Mouse (Mus musculus) ovary, adult 10 weeks (tissue): ENCODE measurements around the gene Olfr181. TPM values are rescaled to one million over a fixed set of nuclear protein-coding genes. Genes with fewer than 3 reads are reported as not detected.

Source experiments
- polyA plus RNA-seq: library from polyadenylated mRNA; stranded (reverse); fragments of 350-450 nt; fragmentation: Illumina TruSeq; extraction: RNeasy Lipid Tissue Mini Kit (QIAGEN cat#74804); gene quantifications from one replicate; pipeline ENCODE4 v1.2.3, GENCODE M21; 2014

Olfr181 gene
- not detected for polyA plus RNA-seq

GRCm38 (mm10) chr16:58928655-58929054 is at the start of gene Olfr181:
TSS of gene Olfr181 (minus strand) at chr16:58928755.

GRCm38 (mm10) chr16:58929292-58929691 is 737 bp upstream of the Olfr181 start, which contains the start of gene Olfr180:
TSS of gene Olfr180 (minus strand) at chr16:58929392.

DNA sequence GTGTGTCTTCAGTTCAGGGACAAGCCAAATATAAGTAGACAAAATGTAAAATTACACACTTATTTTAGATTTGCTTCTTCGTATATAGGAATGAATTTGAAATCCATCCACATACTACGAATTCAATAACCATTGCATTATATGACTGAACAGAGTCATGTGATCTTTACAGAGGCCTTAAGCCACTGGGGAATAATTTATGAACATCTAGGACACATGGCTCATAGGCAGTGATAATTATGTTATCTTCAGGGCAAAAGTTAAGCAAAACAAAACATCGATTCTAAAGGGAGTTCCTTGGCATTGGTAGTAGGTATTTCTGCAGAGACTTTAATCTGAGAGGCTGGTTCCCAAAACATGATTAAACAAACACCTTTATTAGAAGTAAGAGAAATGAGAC is 36.6 kb downstream of the Olfr181 start, which contains the start of gene Olfr178:
Gene Olfr178 (minus strand): TSS at position 101 of the 400 bp plus-strand sequence.

Other genes with a start within 250 kb of the Olfr181 start
- gene Gpr15, start 209.7 kb downstream of the Olfr181 start, polyA plus RNA-seq: not detected
- gene Cldnd1, start 200.8 kb downstream of the Olfr181 start, polyA plus RNA-seq: 181 TPM
- gene Olfr172, start 165.6 kb downstream of the Olfr181 start, polyA plus RNA-seq: not detected
- gene Olfr173, start 128.5 kb downstream of the Olfr181 start, polyA plus RNA-seq: not detected
- not detected for gene Olfr175-ps1, start 102.0 kb downstream of the Olfr181 start, polyA plus RNA-seq
- gene Olfr177, start 54.0 kb downstream of the Olfr181 start, polyA plus RNA-seq: not detected
- gene Olfr178, start 36.7 kb downstream of the Olfr181 start, polyA plus RNA-seq: not detected
- gene Olfr180, start 637 bp upstream of the Olfr181 start, polyA plus RNA-seq: not detected
- gene Olfr183, start 66.6 kb upstream of the Olfr181 start, polyA plus RNA-seq: not detected
- not detected for gene Olfr186, start 101.5 kb upstream of the Olfr181 start, polyA plus RNA-seq
- not detected for gene Olfr187, start 111.0 kb upstream of the Olfr181 start, polyA plus RNA-seq
- gene Olfr190, start 149.2 kb upstream of the Olfr181 start, polyA plus RNA-seq: not detected
- not detected for gene Olfr191, start 161.1 kb upstream of the Olfr181 start, polyA plus RNA-seq
- gene Olfr193, start 183.1 kb upstream of the Olfr181 start, polyA plus RNA-seq: not detected
- gene Olfr194, start 192.3 kb upstream of the Olfr181 start, polyA plus RNA-seq: not detected
- not detected for gene Olfr195, start 218.3 kb upstream of the Olfr181 start, polyA plus RNA-seq
- not detected for gene Olfr196, start 241.7 kb upstream of the Olfr181 start, polyA plus RNA-seq